36 mouse cellular contexts compared by ENCODE assay signal in the genomic region with DNA sequence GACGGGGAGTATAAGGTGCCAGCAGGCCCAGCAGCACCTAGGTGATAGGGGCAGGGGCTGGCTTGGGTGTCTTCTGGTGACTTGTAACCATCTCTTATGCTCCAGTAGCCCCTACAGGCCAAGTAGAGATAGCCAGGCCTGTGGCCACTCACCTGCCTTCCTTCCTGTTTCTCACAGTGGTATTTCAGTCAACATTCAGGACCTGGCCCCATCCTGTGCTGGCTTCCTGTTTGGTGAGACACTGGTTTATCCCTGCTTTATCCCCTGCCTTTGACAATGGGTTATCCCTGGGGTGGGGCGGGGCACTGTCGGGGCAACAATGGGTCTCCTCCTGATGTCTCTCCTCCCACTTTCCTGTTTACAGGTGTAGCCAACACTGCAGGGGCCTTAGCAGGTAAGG. TPM values are rescaled to one million over a fixed set of nuclear protein-coding genes. Genes with fewer than 3 reads are reported as not detected.
DNase-seq lines count a peak whose midpoint lies in the region; ATAC-seq and TF ChIP-seq lines count a peak whose summit lies in the region.
"Had no signal": no experiment of that assay in that cellular context is flagged by ENCODE, and none has a peak within 500 bp of the region (broad histone marks: within the 10 kb centered on the region; RNA-seq: fewer than 3 reads in every experiment).

No protein-coding gene starts in this region.

- no peak for TF ChIP-seq CTCF in gastrocnemius, adult 2 months (IDR thresholded peaks at IDR 0.05)
- peak; percentile 48 for TF ChIP-seq CTCF in ES-Bruce4 (IDR thresholded peaks at IDR 0.05; ENCODE audit: low read depth, low read length)

- H3K27ac ChIP-seq in gastrocnemius, adult 2 months, result no peak overlapping the region
- peak overlapping the region; percentile 87 for H3K27ac ChIP-seq in ES-Bruce4 (ENCODE audit: insufficient read depth, low read length)
- H3K27ac ChIP-seq in hindbrain, embryonic 16.5 days (ENCODE audit: low read depth, low read length), result no peak overlapping the region
- H3K27ac ChIP-seq in heart, embryonic 10.5 days, result no peak overlapping the region
- H3K27ac ChIP-seq: embryonic facial prominence, embryonic 12.5 days; heart, embryonic 13.5 days; hindbrain, embryonic 10.5 days; hindbrain, embryonic 15.5 days; kidney, embryonic 15.5 days; liver, embryonic 15.5 days; midbrain, embryonic 15.5 days had no signal

- no peaks in the 10 kb centered on the region for H3K36me3 ChIP-seq in ES-Bruce4 (ENCODE audit: control insufficient read depth, insufficient read depth, low read length, poor library complexity, severe bottlenecking)
- H3K36me3 ChIP-seq in hindbrain, embryonic 16.5 days (ENCODE audit: control insufficient read depth, insufficient read depth, low read length), result no peaks in the 10 kb centered on the region
- H3K36me3 ChIP-seq in heart, embryonic 10.5 days, result no peaks in the 10 kb centered on the region
- H3K36me3 ChIP-seq: embryonic facial prominence, embryonic 12.5 days; heart, embryonic 13.5 days; hindbrain, embryonic 10.5 days; hindbrain, embryonic 15.5 days; kidney, embryonic 15.5 days; liver, embryonic 15.5 days; midbrain, embryonic 15.5 days had no signal

- ATAC-seq in megakaryocyte progenitor cell, adult 5-6 weeks (replicated peaks; ENCODE audit: poor library complexity), result 0 out of 2 replicates have a peak, but pooled peaks have one; percentile 23
- no peak for ATAC-seq in hindbrain, embryonic 16.5 days
- ATAC-seq: forebrain, postnatal 0 days; lung, postnatal 0 days; midbrain, embryonic 15.5 days; Patski had no signal

- no peaks in the 10 kb centered on the region for H3K27me3 ChIP-seq in ES-Bruce4 (ENCODE audit: control insufficient read depth, insufficient read depth, low read length, poor library complexity, severe bottlenecking)
- no peaks in the 10 kb centered on the region for H3K27me3 ChIP-seq in hindbrain, embryonic 16.5 days (replicated peaks; ENCODE audit: control insufficient read depth, insufficient read depth, low read length)
- peaks cover 12% of the 10 kb centered on the region; the same call in 1 of the 2 replicates for H3K27me3 ChIP-seq in heart, embryonic 10.5 days (ENCODE audit: insufficient read depth, poor library complexity, severe bottlenecking)
- H3K27me3 ChIP-seq: embryonic facial prominence, embryonic 12.5 days; hindbrain, embryonic 15.5 days; kidney, embryonic 15.5 days; liver, embryonic 15.5 days had no signal

- no peaks in the 10 kb centered on the region for H3K9me3 ChIP-seq in ES-Bruce4 (replicated peaks; ENCODE audit: control insufficient read depth, insufficient read depth, low read length, poor library complexity, severe bottlenecking)
- H3K9me3 ChIP-seq in hindbrain, embryonic 16.5 days (ENCODE audit: control insufficient read depth, low read length), result no peaks in the 10 kb centered on the region
- no peaks in the 10 kb centered on the region for H3K9me3 ChIP-seq in heart, embryonic 10.5 days
- H3K9me3 ChIP-seq: embryonic facial prominence, embryonic 12.5 days; heart, embryonic 13.5 days; hindbrain, embryonic 10.5 days; hindbrain, embryonic 15.5 days; kidney, embryonic 15.5 days; liver, embryonic 15.5 days; midbrain, embryonic 15.5 days had no signal

- H3K4me2 ChIP-seq in hindbrain, embryonic 16.5 days (ENCODE audit: low read length), result no peak overlapping the region
- H3K4me2 ChIP-seq: embryonic facial prominence, embryonic 12.5 days; heart, embryonic 13.5 days; hindbrain, embryonic 15.5 days; kidney, embryonic 15.5 days; liver, embryonic 15.5 days; midbrain, embryonic 15.5 days had no signal

- peaks cover 14% of the 10 kb centered on the region for H3K4me1 ChIP-seq in ES-Bruce4 (ENCODE audit: control insufficient read depth, insufficient read depth, low read length)
- no peaks in the 10 kb centered on the region for H3K4me1 ChIP-seq in hindbrain, embryonic 16.5 days (ENCODE audit: control insufficient read depth, insufficient read depth, low read depth, low read length)
- H3K4me1 ChIP-seq in heart, embryonic 10.5 days, result no peaks in the 10 kb centered on the region
- H3K4me1 ChIP-seq: embryonic facial prominence, embryonic 12.5 days; heart, embryonic 13.5 days; hindbrain, embryonic 10.5 days; hindbrain, embryonic 15.5 days; kidney, embryonic 15.5 days; liver, embryonic 15.5 days had no signal

- no peak for TF ChIP-seq POLR2A in ES-Bruce4 (IDR thresholded peaks at IDR 0.05; ENCODE audit: insufficient read depth, low read length)

- WGBS in hindbrain, embryonic 16.5 days, result 34% methylated on average over 3 of the region's 3 CpGs
- 28% methylated on average over 3 of the region's 3 CpGs for WGBS in heart, embryonic 10.5 days

- peak; percentile 97 for TF ChIP-seq EP300 in ES-Bruce4 (IDR thresholded peaks at IDR 0.05; ENCODE audit: insufficient read depth, low read depth, low read length)

- intact Hi-C loops in gastrocnemius, adult 2 months (cut with DNase I), result no loop called here

- H3K4me3 ChIP-seq in gastrocnemius, adult 2 months, result no peak overlapping the region
- peak overlapping the region; percentile 15 for H3K4me3 ChIP-seq in ES-Bruce4 (ENCODE audit: low read depth, low read length)
- H3K4me3 ChIP-seq in hindbrain, embryonic 16.5 days (ENCODE audit: low read length), result no peak overlapping the region
- H3K4me3 ChIP-seq in heart, embryonic 10.5 days, result no peak overlapping the region
- H3K4me3 ChIP-seq: embryonic facial prominence, embryonic 12.5 days; heart, embryonic 13.5 days; hindbrain, embryonic 10.5 days; hindbrain, embryonic 15.5 days; kidney, embryonic 15.5 days; liver, embryonic 15.5 days; midbrain, embryonic 15.5 days had no signal

- peak; percentile 13 for DNase-seq in gastrocnemius, adult 2 months
- DNase-seq in gastrocnemius, postnatal 4 days (ENCODE audit: low spot score in 2 of 2), result no peak
- peak; percentile 66 for DNase-seq in WW6 (ENCODE audit: low read depth, low spot score)
- no peak for DNase-seq in spleen, postnatal 36 days (ENCODE audit: low spot score in 2 of 2)
- DNase-seq in heart, embryonic 10.5 days (ENCODE audit: low spot score), result no peak
- DNase-seq: adrenal gland, adult 8-10 months; cerebellum, adult 11 months; cerebellum, adult 9-11 months; embryo, embryonic 11 days; forebrain, postnatal 0 days; gastrocnemius, postnatal 14 days; heart, adult 11 months; heart, postnatal 10 days; kidney, adult 18-20 months; liver; lung, postnatal 4 days; right cerebral cortex, adult 18-20 months; spleen, adult 18-20 months had no signal

- no peak overlapping the region for H3K9ac ChIP-seq in ES-Bruce4 (ENCODE audit: low read depth, poor library complexity, severe bottlenecking)
- H3K9ac ChIP-seq in hindbrain, embryonic 16.5 days (ENCODE audit: low read depth, low read length), result no peak overlapping the region
- H3K9ac ChIP-seq: embryonic facial prominence, embryonic 12.5 days; forebrain, postnatal 0 days; heart, embryonic 13.5 days; hindbrain, embryonic 15.5 days; kidney, embryonic 15.5 days; liver, embryonic 15.5 days; midbrain, embryonic 15.5 days had no signal

RNA-seq across cellular contexts. Expression of a gene that starts 15.3 kb away (rescaled TPM):
- total RNA-seq in gastrocnemius, adult 2 months (2021), result under 1 TPM in 1 of 2 experiments, not detected in 1; 0.33 TPM
- total RNA-seq in gastrocnemius, postnatal 4 days (2021), result under 1 TPM; 0.73 to 0.93 TPM
- 20.2 and 22.6 TPM in 2 replicates for polyA plus RNA-seq in ES-Bruce4 (2011; ENCODE audit: insufficient read depth, insufficient read length, low read depth, missing spikeins)
- 16.6 and 17.4 TPM in 2 replicates for total RNA-seq in megakaryocyte progenitor cell, adult 5-6 weeks (2015)
- 8.0 and 8.4 TPM in 2 replicates for total RNA-seq in megakaryocyte progenitor cell, adult 5-6 weeks (2017)
- 0.19 and 0.42 TPM in 2 replicates for polyA plus RNA-seq in hindbrain, embryonic 16.5 days (2015; fragmentation: Nextera tagmentation; extraction: Ambion mirVana)
- polyA plus RNA-seq in heart, embryonic 10.5 days (2016; fragmentation: Nextera tagmentation; extraction: Ambion mirVana), result 0.94 and 1.2 TPM in 2 replicates

RNA-seq across cellular contexts. Expression of a gene that starts 30.4 kb away (rescaled TPM):
- total RNA-seq in gastrocnemius, adult 2 months (2021), result 10 to 100 TPM; 31.1 to 42.1 TPM
- 10 to 100 TPM; 55.3 to 63.3 TPM for total RNA-seq in gastrocnemius, postnatal 4 days (2021)
- 78.5 and 81.4 TPM in 2 replicates for polyA plus RNA-seq in ES-Bruce4 (2011; ENCODE audit: insufficient read depth, insufficient read length, low read depth, missing spikeins)
- total RNA-seq in megakaryocyte progenitor cell, adult 5-6 weeks (2015), result 59.6 and 70.9 TPM in 2 replicates
- 55.9 and 73.9 TPM in 2 replicates for total RNA-seq in megakaryocyte progenitor cell, adult 5-6 weeks (2017)
- polyA plus RNA-seq in hindbrain, embryonic 16.5 days (2015; fragmentation: Nextera tagmentation; extraction: Ambion mirVana), result 52.8 and 58.9 TPM in 2 replicates
- polyA plus RNA-seq in heart, embryonic 10.5 days (2016; fragmentation: Nextera tagmentation; extraction: Ambion mirVana), result 44.6 and 50.3 TPM in 2 replicates

RNA-seq across cellular contexts. Expression of a gene that starts 30.6 kb away (rescaled TPM):
- total RNA-seq in gastrocnemius, adult 2 months (2021), result 10 to 100 TPM; 18.6 to 22.4 TPM
- 10 to 100 TPM; 37.9 to 41.3 TPM for total RNA-seq in gastrocnemius, postnatal 4 days (2021)
- polyA plus RNA-seq in ES-Bruce4 (2011; ENCODE audit: insufficient read depth, insufficient read length, low read depth, missing spikeins), result 62.5 and 67.8 TPM in 2 replicates
- 33.0 and 37.4 TPM in 2 replicates for total RNA-seq in megakaryocyte progenitor cell, adult 5-6 weeks (2015)
- total RNA-seq in megakaryocyte progenitor cell, adult 5-6 weeks (2017), result 42.9 and 56.0 TPM in 2 replicates
- polyA plus RNA-seq in hindbrain, embryonic 16.5 days (2015; fragmentation: Nextera tagmentation; extraction: Ambion mirVana), result 20.7 and 21.7 TPM in 2 replicates
- 23.8 and 26.0 TPM in 2 replicates for polyA plus RNA-seq in heart, embryonic 10.5 days (2016; fragmentation: Nextera tagmentation; extraction: Ambion mirVana)

RNA-seq across cellular contexts. Expression of a gene that starts 36.4 kb away (rescaled TPM):
- not detected for total RNA-seq in gastrocnemius, adult 2 months (2021)
- total RNA-seq in gastrocnemius, postnatal 4 days (2021), result not detected
- polyA plus RNA-seq in ES-Bruce4 (2011; ENCODE audit: insufficient read depth, insufficient read length, low read depth, missing spikeins), result not detected in 2 replicates
- not detected in 2 replicates for total RNA-seq in megakaryocyte progenitor cell, adult 5-6 weeks (2015)
- total RNA-seq in megakaryocyte progenitor cell, adult 5-6 weeks (2017), result not detected in 2 replicates
- 0.36 and 0.69 TPM in 2 replicates for polyA plus RNA-seq in hindbrain, embryonic 16.5 days (2015; fragmentation: Nextera tagmentation; extraction: Ambion mirVana)
- 0.05 TPM in 1 of 2 replicates, not detected in the other for polyA plus RNA-seq in heart, embryonic 10.5 days (2016; fragmentation: Nextera tagmentation; extraction: Ambion mirVana)
- total RNA-seq: adrenal gland, adult 8-10 months; gastrocnemius, postnatal 14 days; heart, postnatal 10 days; layer of hippocampus, adult 18-20 months; left cerebral cortex, postnatal 14 days; MEL had no signal
- polyA plus RNA-seq: heart, embryonic 13.5 days; intestine, embryonic 14.5 days; kidney, embryonic 15.5 days; limb, embryonic 11.5 days; liver, embryonic 15.5 days; lung, postnatal 0 days; Patski; urinary bladder, adult 2 months had no signal

Comparison
In these comparisons a context has a peak if more than half of its experiments do, and no peak if none do; other contexts are left out.
1. DNase-seq: peak in gastrocnemius, adult 2 months (single experiment) and WW6 (single experiment); none in gastrocnemius, postnatal 4 days (0 of 2), spleen, postnatal 36 days (0 of 2) and heart, embryonic 10.5 days (single experiment).
2. RNA of a gene that starts 15.3 kb away (total RNA-seq): 8.0 to 17.4 TPM in megakaryocyte progenitor cell, adult 5-6 weeks; 0.73 to 0.93 TPM in gastrocnemius, postnatal 4 days and 0.33 TPM in gastrocnemius, adult 2 months; every median in the first group is over 4 times any median in the second.